Mouse (Mus musculus): ENCODE measurements around the gene Ttc25. TPM values are rescaled to one million over a fixed set of nuclear protein-coding genes. Genes with fewer than 3 reads are reported as not detected.
"Not testable (repeated sequence)": the region's sequence is repeated elsewhere in the genome, so short reads cannot be mapped to it uniquely, and the experiment has no call there.

The Ttc25 gene
- polyA plus RNA-seq, 1 experiment from 2014 or later: 0.62 TPM

DNA sequence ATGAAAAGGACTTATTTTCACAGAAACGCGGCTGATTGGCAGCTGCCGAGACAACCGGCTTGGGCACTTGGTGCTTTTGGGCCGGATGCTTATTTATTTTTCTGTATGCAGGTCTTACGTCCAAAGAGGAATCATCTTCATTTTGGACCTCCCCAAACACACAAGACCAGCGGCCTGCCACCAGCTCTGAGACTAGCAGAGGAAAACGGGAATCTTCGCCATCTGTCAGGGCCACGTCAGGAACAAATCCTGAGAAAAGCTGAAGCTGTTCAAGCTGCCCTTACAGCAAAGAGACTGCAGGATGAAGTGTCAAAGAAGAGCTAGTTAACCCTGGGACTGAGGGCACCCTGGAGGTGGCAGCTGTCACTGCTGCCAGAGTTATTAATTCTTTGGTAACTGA is 60.0 kb downstream of the Ttc25 start:
- peaks cover 51% of the 10 kb centered on the region for H3K4me1 ChIP-seq
- no peaks in the 10 kb centered on the region for H3K9me3 ChIP-seq
- 88% methylated on average over 10 of the region's 10 CpGs for WGBS
- H3K9ac ChIP-seq: no peak overlapping the region
- no peaks in the 10 kb centered on the region for H3K27me3 ChIP-seq (replicated peaks)
- no peak for ATAC-seq (ENCODE audit: extremely low read depth, insufficient number of reproducible peaks, low FRiP score, low TSS enrichment)
- H3K36me3 ChIP-seq: peaks cover 31% of the 10 kb centered on the region
- H3K27ac ChIP-seq (replicated peaks): no peak overlapping the region
- H3K4me3 ChIP-seq: no peak overlapping the region
- no peak overlapping the region for H3K4me2 ChIP-seq

DNA sequence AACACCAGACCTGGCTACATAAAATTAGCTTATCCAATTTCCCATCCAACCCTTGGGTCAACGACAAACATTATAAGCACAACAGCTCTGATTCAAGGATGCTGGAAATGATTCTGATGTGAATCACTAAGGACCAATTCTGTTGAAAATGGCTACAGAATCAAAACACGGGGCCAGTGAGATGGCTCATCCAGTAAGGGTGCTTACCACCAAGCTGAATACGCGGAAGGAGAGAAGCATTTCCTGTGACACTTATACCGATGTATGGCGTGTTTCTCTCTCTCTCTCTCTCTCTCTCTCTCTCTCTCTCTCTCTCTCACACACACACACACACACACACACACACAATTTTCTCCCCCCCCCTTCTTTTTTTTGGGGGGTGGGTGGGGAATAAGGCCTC is 61.7 kb downstream of the Ttc25 start:
- H3K9ac ChIP-seq: no peak overlapping the region

GRCm38 (mm10) chr11:100608796-100609195 is 63.4 kb downstream of the Ttc25 start:
- WGBS: 61% methylated on average over 4 of the region's 4 CpGs
- Histone ChIP-seq H3K4me3 (no peak overlapping the region), H3K9me3 (no peaks in the 10 kb centered on the region), H3K4me2 (no peak overlapping the region), H3K27ac (replicated peaks) (peak overlapping the region; percentile 85), H3K4me1 (peaks cover 68% of the 10 kb centered on the region), H3K36me3 (peaks cover 24% of the 10 kb centered on the region), H3K27me3 (replicated peaks) (no peaks in the 10 kb centered on the region), H3K9ac (no peak overlapping the region)
- no peak for ATAC-seq (ENCODE audit: extremely low read depth, insufficient number of reproducible peaks, low FRiP score, low TSS enrichment)

More for the DNA sequence above, 61.7 kb downstream of the Ttc25 start:
- no peak for ATAC-seq (ENCODE audit: extremely low read depth, insufficient number of reproducible peaks, low FRiP score, low TSS enrichment)
- Histone ChIP-seq H3K4me1 (peaks cover 65% of the 10 kb centered on the region), H3K9me3 (no peaks in the 10 kb centered on the region), H3K36me3 (peaks cover 19% of the 10 kb centered on the region), H3K27ac (replicated peaks) (no peak overlapping the region), H3K27me3 (replicated peaks) (no peaks in the 10 kb centered on the region), H3K4me3 (no peak overlapping the region), H3K4me2 (no peak overlapping the region)
- 84% methylated on average over 6 of the region's 6 CpGs for WGBS

DNA sequence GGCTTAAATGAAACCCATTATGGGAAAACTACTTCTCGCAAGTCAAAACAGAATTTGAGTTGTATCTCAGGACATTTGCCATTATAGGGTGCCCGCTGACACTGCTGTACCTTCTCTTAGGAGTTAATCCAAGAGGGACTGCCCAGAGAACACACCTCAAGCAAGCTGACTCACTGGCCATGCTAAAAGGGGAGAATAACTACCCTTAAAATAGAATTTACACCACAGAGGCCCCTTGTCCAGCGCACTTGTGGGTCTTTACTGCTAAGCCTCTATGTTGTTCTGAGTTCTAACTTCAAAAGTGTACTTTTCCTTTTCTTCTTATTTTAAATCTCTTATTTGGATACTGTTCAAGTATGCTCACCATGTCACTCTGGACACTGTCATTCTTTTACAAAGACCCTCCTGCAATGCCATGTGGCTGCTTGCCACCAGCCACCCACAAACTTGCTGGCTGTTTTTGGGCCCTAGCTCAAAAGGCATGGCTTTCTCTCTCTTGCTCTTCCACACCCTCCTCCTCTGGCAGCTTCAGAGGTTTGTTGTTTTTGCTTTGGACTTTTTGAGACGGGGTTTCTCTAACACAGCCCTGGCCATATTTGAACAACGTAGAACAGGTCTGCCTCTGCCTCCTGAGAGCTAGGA is 64.1 kb downstream of the Ttc25 start:
- Histone ChIP-seq H3K4me1 (peaks cover 61% of the 10 kb centered on the region), H3K36me3 (peaks cover 24% of the 10 kb centered on the region), H3K27me3 (replicated peaks) (no peaks in the 10 kb centered on the region), H3K4me2 (peak overlapping the region; percentile 46), H3K9me3 (no peaks in the 10 kb centered on the region), H3K4me3 (no peak overlapping the region), H3K9ac (peak overlapping the region; percentile 67), H3K27ac (replicated peaks) (peak overlapping the region; percentile 85)
- no peak for ATAC-seq (ENCODE audit: extremely low read depth, insufficient number of reproducible peaks, low FRiP score, low TSS enrichment)
- WGBS: 63% methylated on average over 5 of the region's 5 CpGs

GRCm38 (mm10) chr11:100609997-100610680 is 64.7 kb downstream of the Ttc25 start:
- WGBS: 51% methylated on average over 9 of the region's 9 CpGs
- H3K27me3 ChIP-seq (replicated peaks): no peaks in the 10 kb centered on the region
- peaks cover 57% of the 10 kb centered on the region for H3K4me1 ChIP-seq
- H3K9ac ChIP-seq: peak overlapping the region; percentile 67
- peak overlapping the region; percentile 46 for H3K4me2 ChIP-seq
- H3K36me3 ChIP-seq: peaks cover 24% of the 10 kb centered on the region
- H3K4me3 ChIP-seq: no peak overlapping the region
- peak overlapping the region; percentile 85 for H3K27ac ChIP-seq (replicated peaks)
- H3K9me3 ChIP-seq: no peaks in the 10 kb centered on the region
- ATAC-seq (ENCODE audit: extremely low read depth, insufficient number of reproducible peaks, low FRiP score, low TSS enrichment): no peak

DNA sequence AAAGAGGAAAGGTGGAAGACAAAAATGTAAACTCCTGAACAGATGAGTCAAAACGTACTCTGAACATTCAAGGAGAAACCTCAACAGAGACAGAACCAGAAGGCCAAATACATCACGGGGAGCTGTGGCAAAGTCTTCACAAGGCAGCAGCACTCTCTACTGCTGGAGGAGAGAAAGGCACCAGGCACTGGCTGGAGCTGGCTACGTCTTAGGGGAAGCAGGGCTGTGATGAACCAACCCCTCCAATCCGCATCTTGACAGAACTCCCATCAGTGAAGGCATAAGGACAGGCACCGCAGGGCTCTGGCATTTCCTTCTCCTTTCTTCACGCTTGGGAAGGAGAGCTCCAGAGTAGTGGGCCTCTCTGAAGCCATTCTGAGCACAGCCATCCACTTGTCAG is 66.2 kb downstream of the Ttc25 start:
- no peak for ATAC-seq (ENCODE audit: extremely low read depth, insufficient number of reproducible peaks, low FRiP score, low TSS enrichment)
- Histone ChIP-seq H3K4me3 (no peak overlapping the region), H3K27ac (replicated peaks) (no peak overlapping the region), H3K27me3 (replicated peaks) (no peaks in the 10 kb centered on the region), H3K4me2 (no peak overlapping the region), H3K36me3 (peaks cover 32% of the 10 kb centered on the region), H3K4me1 (peaks cover 60% of the 10 kb centered on the region), H3K9me3 (no peaks in the 10 kb centered on the region), H3K9ac (no peak overlapping the region)
- WGBS: 85% methylated on average over 6 of the region's 6 CpGs

GRCm38 (mm10) chr11:100613241-100613640 is 67.8 kb downstream of the Ttc25 start:
- Histone ChIP-seq H3K27ac (replicated peaks) (no peak overlapping the region), H3K9ac (no peak overlapping the region), H3K27me3 (replicated peaks) (no peaks in the 10 kb centered on the region), H3K36me3 (peaks cover 20% of the 10 kb centered on the region; the same call in 1 of the 2 replicates), H3K4me2 (no peak overlapping the region), H3K4me1 (peaks cover 70% of the 10 kb centered on the region), H3K4me3 (no peak overlapping the region), H3K9me3 (no peaks in the 10 kb centered on the region)
- ATAC-seq (ENCODE audit: extremely low read depth, insufficient number of reproducible peaks, low FRiP score, low TSS enrichment): no peak
- 77% methylated on average over 3 of the region's 3 CpGs for WGBS

DNA sequence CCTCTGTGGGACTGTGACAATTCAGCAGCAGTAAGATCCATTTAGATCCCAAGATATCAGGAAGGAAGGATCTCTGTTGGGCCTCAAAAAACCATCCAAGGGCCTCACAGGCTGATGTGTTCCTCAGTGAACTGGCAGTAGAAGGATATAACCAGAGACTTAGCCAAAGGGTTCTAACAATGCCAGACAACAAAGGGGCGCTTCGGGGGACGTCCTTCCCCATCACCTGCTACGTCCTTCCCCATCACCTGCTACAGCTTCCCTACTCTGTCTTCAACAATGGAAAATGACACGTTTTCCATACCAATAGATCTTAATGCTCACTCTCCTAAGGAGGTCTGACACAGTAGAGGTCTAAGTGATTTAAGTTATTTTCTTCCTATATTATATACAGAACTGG is 70.9 kb downstream of the Ttc25 start:
- peaks cover 51% of the 10 kb centered on the region for H3K4me1 ChIP-seq
- no peak overlapping the region for H3K27ac ChIP-seq (replicated peaks)
- no peak for ATAC-seq (ENCODE audit: extremely low read depth, insufficient number of reproducible peaks, low FRiP score, low TSS enrichment)
- no peaks in the 10 kb centered on the region for H3K9me3 ChIP-seq
- no peak overlapping the region for H3K4me2 ChIP-seq
- peaks cover 18% of the 10 kb centered on the region; the same call in 1 of the 2 replicates for H3K36me3 ChIP-seq
- 86% methylated on average over 5 of the region's 5 CpGs for WGBS
- H3K4me3 ChIP-seq: no peak overlapping the region
- no peak overlapping the region for H3K9ac ChIP-seq
- H3K27me3 ChIP-seq (replicated peaks): no peaks in the 10 kb centered on the region

GRCm38 (mm10) chr11:100616836-100617235 is 71.4 kb downstream of the Ttc25 start:
- not testable (repeated sequence) for H3K27me3 ChIP-seq (replicated peaks); H3K4me3 ChIP-seq; H3K9me3 ChIP-seq; ATAC-seq (ENCODE audit: extremely low read depth, insufficient number of reproducible peaks, low FRiP score, low TSS enrichment); H3K9ac ChIP-seq; H3K27ac ChIP-seq (replicated peaks); H3K4me2 ChIP-seq
- H3K36me3 ChIP-seq: peaks cover 15% of the 10 kb centered on the region; the same call in 1 of the 2 replicates
- H3K4me1 ChIP-seq: peaks cover 49% of the 10 kb centered on the region
- WGBS: 88% methylated on average over 7 of the region's 7 CpGs

DNA sequence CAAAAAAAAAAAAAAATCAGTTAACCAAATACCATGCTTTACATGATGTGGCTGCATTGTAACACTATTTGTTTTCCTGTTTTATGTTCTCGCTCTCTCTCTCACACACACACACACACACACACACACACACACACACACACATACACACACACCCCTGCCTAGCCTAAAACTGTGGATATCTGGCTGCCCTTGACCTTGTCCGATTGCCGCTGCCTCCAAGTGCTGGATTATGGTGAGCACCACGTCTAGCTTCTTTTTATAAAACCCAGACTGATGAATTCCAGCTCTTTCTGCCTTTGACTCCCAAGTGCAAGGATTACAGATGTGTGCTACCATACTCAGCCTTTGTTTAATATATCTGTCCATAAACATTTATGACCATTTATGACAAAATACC is 72.1 kb downstream of the Ttc25 start:
- Histone ChIP-seq H3K9ac (peak overlapping the region; percentile 96), H3K4me3 (peak overlapping the region; percentile 98)
- WGBS: 71% methylated on average over 4 of the region's 4 CpGs

GRCm38 (mm10) chr11:100618761-100619484 is 73.5 kb downstream of the Ttc25 start, which contains the start of gene Nkiras2:
Gene Nkiras2, plus strand, starts transcription at chr11:100619244.
- peak within 1 kb of the TSS; percentile 98 for H3K4me3 ChIP-seq
- peaks cover 43% of the 10 kb centered on the region for H3K4me1 ChIP-seq
- H3K36me3 ChIP-seq: peaks cover 8% of the 10 kb centered on the region; the same call in 1 of the 2 replicates
- WGBS: 0% methylated on average over 36 of the region's 36 CpGs
- H3K27me3 ChIP-seq (replicated peaks): no peaks in the 10 kb centered on the region
- no peaks in the 10 kb centered on the region for H3K9me3 ChIP-seq
- H3K27ac ChIP-seq (replicated peaks): peak within 1 kb of the TSS; percentile 98
- H3K9ac ChIP-seq: peak within 1 kb of the TSS; percentile 96
- H3K4me2 ChIP-seq: peak within 1 kb of the TSS; percentile 89
- peak; percentile 47; the same call in 1 of the 2 replicates for ATAC-seq (ENCODE audit: extremely low read depth, insufficient number of reproducible peaks, low FRiP score, low TSS enrichment)

More for the DNA sequence above, 72.1 kb downstream of the Ttc25 start:
- Histone ChIP-seq H3K27ac (replicated peaks) (peak overlapping the region; percentile 29; the same call in 1 of the 2 replicates), H3K27me3 (replicated peaks) (no peaks in the 10 kb centered on the region), H3K9me3 (no peaks in the 10 kb centered on the region), H3K4me2 (peak overlapping the region; percentile 89), H3K36me3 (peaks cover 10% of the 10 kb centered on the region; the same call in 1 of the 2 replicates), H3K4me1 (peaks cover 45% of the 10 kb centered on the region)
- no peak for ATAC-seq (ENCODE audit: extremely low read depth, insufficient number of reproducible peaks, low FRiP score, low TSS enrichment)

Measured in heart, embryonic 13.5 days (tissue).